Mouse (Mus musculus): ENCODE measurements at regions not wholly inside any gene's neighbourhood (a gene's known extent, or its start where the extent isn't known, plus 50 kb on each side); places are given as distances from the start of the nearest gene placed in this dataset.
"Not testable (repeated sequence)": the region's sequence is repeated elsewhere in the genome, so short reads cannot be mapped to it uniquely, and the experiment has no call there.

DNA sequence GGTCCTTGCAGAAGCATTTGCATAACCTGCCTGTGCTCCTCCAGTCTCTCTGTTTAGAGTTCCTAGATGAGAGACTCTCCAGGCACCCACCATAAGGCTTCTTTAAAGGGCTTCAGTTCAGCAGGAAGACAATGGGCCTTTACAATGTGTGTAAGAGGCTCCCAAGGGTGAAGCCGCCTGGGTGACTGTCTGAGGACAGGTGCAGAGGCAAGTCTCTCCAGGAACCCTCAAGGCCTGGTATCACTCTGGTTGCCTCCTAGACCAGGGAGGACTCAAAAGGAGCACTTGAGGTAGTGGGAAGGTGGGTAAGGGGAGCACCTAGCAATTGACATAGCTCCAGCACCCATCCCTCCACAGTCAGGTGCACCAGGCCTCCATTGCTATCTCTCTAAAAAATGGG, 55.8 kb upstream of the Irx2 start:
- no peak overlapping the region for H3K4me3 ChIP-seq (replicated peaks)
- H3K4me1 ChIP-seq, result no peaks in the 10 kb centered on the region
- H3K9me3 ChIP-seq, result peaks cover 9% of the 10 kb centered on the region; the same call in 1 of the 2 replicates
- no peaks in the 10 kb centered on the region for H3K27me3 ChIP-seq (replicated peaks)
- no peaks in the 10 kb centered on the region for H3K36me3 ChIP-seq (replicated peaks; ENCODE audit: low read length)
- no peak for TF ChIP-seq GATA1 (IDR thresholded peaks at IDR 0.05; ENCODE audit: borderline replicate concordance, low read length)
- TF ChIP-seq FLI1 (IDR thresholded peaks at IDR 0.05; ENCODE audit: low read length), result no peak

DNA sequence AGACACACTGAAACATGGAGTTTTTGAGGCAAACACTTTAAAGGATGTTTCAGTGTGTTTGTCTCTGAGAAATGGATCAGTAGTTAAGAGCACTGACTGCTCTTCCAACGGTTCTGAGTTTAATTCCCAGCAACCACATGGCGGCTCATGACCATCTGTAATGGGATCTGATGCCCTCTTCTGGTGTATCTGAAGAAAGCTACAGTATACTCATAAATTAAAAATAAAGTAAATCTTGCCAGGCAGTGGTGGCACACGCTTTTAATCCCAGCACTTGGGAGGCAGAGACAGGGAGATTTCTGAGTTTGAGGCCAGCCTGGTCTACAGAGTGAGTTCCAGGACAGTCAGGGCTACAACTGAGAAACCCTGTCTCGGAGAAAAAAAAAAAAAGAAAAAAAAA, 54.5 kb upstream of the Irx2 start:
- not testable (repeated sequence) for H3K27me3 ChIP-seq (replicated peaks); H3K9me3 ChIP-seq; H3K4me3 ChIP-seq (replicated peaks)

DNA sequence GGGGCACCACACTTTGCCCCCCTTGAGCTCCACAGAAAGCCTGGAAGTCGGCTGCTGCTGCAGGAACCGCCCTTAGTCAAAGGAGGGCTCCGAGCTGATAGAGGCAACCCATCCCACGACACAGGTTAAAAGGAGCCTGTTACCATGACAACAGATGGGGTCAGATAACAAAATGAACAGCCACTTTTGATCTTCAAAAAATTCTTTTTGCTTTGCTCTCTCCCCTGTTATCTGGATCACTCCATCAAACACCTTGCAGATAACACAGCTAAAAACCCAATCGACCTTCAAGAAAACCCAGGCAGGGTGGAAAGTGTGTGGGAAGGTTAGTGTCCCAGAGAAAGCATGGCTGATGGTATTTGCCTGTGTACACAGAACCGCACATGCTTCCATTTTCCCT, 52.1 kb upstream of the Irx2 start:
- peaks cover 12% of the 10 kb centered on the region; the same call in 1 of the 2 replicates for H3K9me3 ChIP-seq

More for the DNA sequence above, 54.5 kb upstream of the Irx2 start:
- H3K4me1 ChIP-seq; H3K36me3 ChIP-seq (replicated peaks; ENCODE audit: low read length): not testable (repeated sequence)

DNA sequence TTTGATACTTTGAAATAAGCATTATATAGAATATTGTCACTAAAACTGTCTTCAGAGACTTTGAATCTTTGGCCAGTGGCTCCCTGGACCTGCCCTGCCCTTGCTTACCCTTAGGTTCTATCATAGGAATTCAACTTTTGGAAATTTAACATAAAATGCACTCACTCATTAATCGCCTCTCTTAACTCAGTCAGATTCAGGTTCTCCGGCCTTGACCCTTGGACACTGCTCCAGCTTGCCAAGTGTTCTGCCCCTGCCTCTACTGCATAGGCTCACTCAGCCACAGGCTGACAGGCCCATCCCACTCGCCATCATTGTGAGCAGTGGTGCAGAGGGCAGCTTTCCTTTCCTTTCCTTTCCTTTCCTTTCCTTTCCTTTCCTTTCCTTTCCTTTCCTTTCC, 50.2 kb upstream of the Irx2 start:
- TF ChIP-seq GATA1 (IDR thresholded peaks at IDR 0.05; ENCODE audit: borderline replicate concordance, low read length) (no peak), FLI1 (IDR thresholded peaks at IDR 0.05; ENCODE audit: low read length) (no peak)
- Histone ChIP-seq H3K36me3 (replicated peaks; ENCODE audit: low read length) (no peaks in the 10 kb centered on the region), H3K27me3 (replicated peaks) (no peaks in the 10 kb centered on the region), H3K9me3 (peaks cover 11% of the 10 kb centered on the region; the same call in 1 of the 2 replicates), H3K4me3 (replicated peaks) (no peak overlapping the region), H3K4me1 (no peaks in the 10 kb centered on the region)

More for the DNA sequence above, 52.1 kb upstream of the Irx2 start:
- TF ChIP-seq FLI1 (IDR thresholded peaks at IDR 0.05; ENCODE audit: low read length), result no peak
- no peak for TF ChIP-seq GATA1 (IDR thresholded peaks at IDR 0.05; ENCODE audit: borderline replicate concordance, low read length)
- H3K4me3 ChIP-seq (replicated peaks), result no peak overlapping the region
- H3K4me1 ChIP-seq, result no peaks in the 10 kb centered on the region
- H3K27me3 ChIP-seq (replicated peaks), result no peaks in the 10 kb centered on the region
- H3K36me3 ChIP-seq (replicated peaks; ENCODE audit: low read length), result no peaks in the 10 kb centered on the region
